In genomic region chr6:48909229-48909628, GRCm38 (mm10) we compare ENCODE assay signal across 26 mouse cellular contexts. TPM values are rescaled to one million over a fixed set of nuclear protein-coding genes. Genes with fewer than 3 reads are reported as not detected.
DNase-seq lines count a peak whose midpoint lies in the region; ATAC-seq and TF ChIP-seq lines count a peak whose summit lies in the region.
"Had no signal": no experiment of that assay in that cellular context is flagged by ENCODE, and none has a peak within 500 bp of the region (broad histone marks: within the 10 kb centered on the region; RNA-seq: fewer than 3 reads in every experiment).

No protein-coding gene starts in this region.

- H3K4me3 ChIP-seq in intestine, embryonic 16.5 days (ENCODE audit: low read length) = no peak overlapping the region
- no peak overlapping the region for H3K4me3 ChIP-seq in small intestine, adult 2 months (ENCODE audit: low read depth, low read length)
- no peak overlapping the region for H3K4me3 ChIP-seq in forebrain, embryonic 13.5 days
- H3K4me3 ChIP-seq: embryonic facial prominence, embryonic 10.5 days; embryonic facial prominence, embryonic 12.5 days; forebrain, embryonic 12.5 days; forebrain, embryonic 15.5 days had no signal

- H3K9me3 ChIP-seq in intestine, embryonic 16.5 days (ENCODE audit: control insufficient read depth, low read length) = no peaks in the 10 kb centered on the region
- no peaks in the 10 kb centered on the region for H3K9me3 ChIP-seq in forebrain, embryonic 13.5 days (replicated peaks)
- H3K9me3 ChIP-seq: embryonic facial prominence, embryonic 10.5 days; embryonic facial prominence, embryonic 12.5 days; forebrain, embryonic 12.5 days; forebrain, embryonic 15.5 days; G1E had no signal

- 59% methylated on average over 1 of the region's 1 CpGs for WGBS in intestine, embryonic 16.5 days
- 25% methylated on average over 1 of the region's 1 CpGs for WGBS in small intestine, adult 2 months
- 86% methylated on average over 1 of the region's 1 CpGs for WGBS in forebrain, embryonic 13.5 days

- peak; percentile 18 for DNase-seq in testis, postnatal 10 days (ENCODE audit: low spot score)
- DNase-seq in testis, postnatal 14 days (ENCODE audit: low spot score) = no peak
- no peak for DNase-seq in layer of hippocampus, adult 9-11 months
- DNase-seq: adrenal gland, adult 8-10 months; adrenal gland, postnatal 14 days; adrenal gland, postnatal 36 days; B cell, adult 2 months; cerebellum, adult 11-12 months; cerebellum, adult 2 months; cerebellum, adult 9-10 months; cerebellum, postnatal 10 days; cerebellum, postnatal 25 days; forebrain, postnatal 0 days had no signal

- H3K4me1 ChIP-seq in intestine, embryonic 16.5 days (ENCODE audit: control insufficient read depth, insufficient read depth, low read length) = no peaks in the 10 kb centered on the region
- peaks cover 17% of the 10 kb centered on the region for H3K4me1 ChIP-seq in small intestine, adult 2 months (ENCODE audit: control insufficient read depth, insufficient read depth, insufficient read length, low read length)
- no peaks in the 10 kb centered on the region for H3K4me1 ChIP-seq in forebrain, embryonic 13.5 days
- H3K4me1 ChIP-seq: embryonic facial prominence, embryonic 10.5 days; embryonic facial prominence, embryonic 12.5 days; forebrain, embryonic 12.5 days; forebrain, embryonic 15.5 days had no signal

- peak; percentile 81 for ATAC-seq in intestine, embryonic 16.5 days
- ATAC-seq in forebrain, embryonic 13.5 days = no peak
- ATAC-seq: activated CD4-positive, CD25-positive, alpha-beta regulatory T cell, adult 4 months; CD4-positive, CD25-positive, alpha-beta regulatory T cell, adult 4 months; forebrain, embryonic 15.5 days; forebrain, postnatal 0 days; Patski had no signal

- H3K27me3 ChIP-seq in intestine, embryonic 16.5 days (replicated peaks; ENCODE audit: control insufficient read depth, insufficient read depth, low read length) = no peaks in the 10 kb centered on the region
- H3K27me3 ChIP-seq in small intestine, adult 2 months (ENCODE audit: control insufficient read depth, insufficient read depth, low read length) = no peaks in the 10 kb centered on the region
- no peaks in the 10 kb centered on the region for H3K27me3 ChIP-seq in forebrain, embryonic 13.5 days
- H3K27me3 ChIP-seq: embryonic facial prominence, embryonic 12.5 days; forebrain, embryonic 12.5 days; forebrain, embryonic 15.5 days; Patski had no signal

- H3K27ac ChIP-seq in intestine, embryonic 16.5 days (ENCODE audit: low read length) = peak overlapping the region; percentile 64
- H3K27ac ChIP-seq in small intestine, adult 2 months (ENCODE audit: insufficient read depth, low read depth, low read length) = peak overlapping the region; percentile 57; the same call in 1 of the 2 replicates
- H3K27ac ChIP-seq in forebrain, embryonic 13.5 days = no peak overlapping the region
- H3K27ac ChIP-seq: embryonic facial prominence, embryonic 10.5 days; embryonic facial prominence, embryonic 12.5 days; forebrain, embryonic 12.5 days; forebrain, embryonic 15.5 days had no signal

- H3K9ac ChIP-seq in intestine, embryonic 16.5 days (ENCODE audit: low read depth, low read length) = no peak overlapping the region
- no peak overlapping the region for H3K9ac ChIP-seq in forebrain, embryonic 13.5 days
- H3K9ac ChIP-seq: embryonic facial prominence, embryonic 12.5 days; forebrain, embryonic 12.5 days; forebrain, embryonic 15.5 days; forebrain, postnatal 0 days had no signal

- no peaks in the 10 kb centered on the region for H3K36me3 ChIP-seq in intestine, embryonic 16.5 days (ENCODE audit: control insufficient read depth, insufficient read depth, low read length)
- peaks cover 55% of the 10 kb centered on the region for H3K36me3 ChIP-seq in small intestine, adult 2 months (ENCODE audit: control insufficient read depth, insufficient read depth, low read length)
- no peaks in the 10 kb centered on the region for H3K36me3 ChIP-seq in forebrain, embryonic 13.5 days (ENCODE audit: poor library complexity, severe bottlenecking)
- H3K36me3 ChIP-seq: embryonic facial prominence, embryonic 10.5 days; embryonic facial prominence, embryonic 12.5 days; forebrain, embryonic 12.5 days; forebrain, embryonic 15.5 days; G1E had no signal

- no peak overlapping the region for H3K4me2 ChIP-seq in intestine, embryonic 16.5 days (ENCODE audit: low read depth, low read length)
- no peak overlapping the region for H3K4me2 ChIP-seq in forebrain, embryonic 13.5 days
- H3K4me2 ChIP-seq: embryonic facial prominence, embryonic 12.5 days; forebrain, embryonic 12.5 days; forebrain, embryonic 15.5 days had no signal

- no peak for TF ChIP-seq POLR2A in small intestine, adult 2 months (IDR thresholded peaks at IDR 0.05; ENCODE audit: low read depth, low read length)

- no peak for TF ChIP-seq CTCF in small intestine, adult 2 months (IDR thresholded peaks at IDR 0.05; ENCODE audit: extremely low read depth, insufficient read length, insufficient replicate concordance, low read depth, low read length)

RNA-seq across cellular contexts. Expression of gene 1600015I10Rik, which starts 20.5 kb away (rescaled TPM):
- polyA plus RNA-seq in intestine, embryonic 16.5 days (2015; fragmentation: Nextera tagmentation; extraction: Ambion mirVana) = not detected in 2 replicates
- 0.05 TPM in 1 of 2 replicates, not detected in the other for polyA plus RNA-seq in small intestine, adult 2 months (2012; rRNA removed)
- polyA plus RNA-seq in forebrain, embryonic 13.5 days (2015; fragmentation: Nextera tagmentation; extraction: Ambion mirVana) = not detected in 2 replicates
- polyA plus RNA-seq: activated CD4-positive, CD25-positive, alpha-beta regulatory T cell, adult 4 months; CD4-positive, CD25-positive, alpha-beta regulatory T cell, adult 4 months; cerebellum, adult 2 months; cortical plate, adult 2 months; embryonic facial prominence, embryonic 10.5 days; embryonic facial prominence, embryonic 12.5 days; embryonic facial prominence, embryonic 14.5 days; forebrain, embryonic 12.5 days; forebrain, embryonic 15.5 days; forebrain, postnatal 0 days; G1E; Patski had no signal

RNA-seq across cellular contexts. Expression of gene Aoc1, which starts 36.5 kb away (rescaled TPM):
- 51.9 and 71.5 TPM in 2 replicates for polyA plus RNA-seq in intestine, embryonic 16.5 days (2015; fragmentation: Nextera tagmentation; extraction: Ambion mirVana)
- 85.5 and 894 TPM in 2 replicates for polyA plus RNA-seq in small intestine, adult 2 months (2012; rRNA removed)
- polyA plus RNA-seq in forebrain, embryonic 13.5 days (2015; fragmentation: Nextera tagmentation; extraction: Ambion mirVana) = not detected in 2 replicates
- polyA plus RNA-seq: activated CD4-positive, CD25-positive, alpha-beta regulatory T cell, adult 4 months; embryonic facial prominence, embryonic 12.5 days; forebrain, embryonic 12.5 days; forebrain, embryonic 15.5 days; forebrain, postnatal 0 days; G1E had no signal

Comparison
In these comparisons a context has a peak if more than half of its experiments do, and no peak if none do; other contexts are left out.
1. RNA of gene Aoc1, which starts 36.5 kb away (polyA plus RNA-seq): 85.5 to 894 TPM in small intestine, adult 2 months and 51.9 to 71.5 TPM in intestine, embryonic 16.5 days; not detected in forebrain, embryonic 13.5 days; every median in the first group is over 10 times any median in the second.